Mouse (Mus musculus) spleen, adult 18-20 months (tissue): ENCODE data around the gene Ggn.
"Not testable (repeated sequence)": the region's sequence is repeated elsewhere in the genome, so short reads cannot be mapped to it uniquely, and the experiment has no call there.

Source experiments
- DNase-seq, 2 experiments: peaks; one replicate each; pipeline ENCODE4 v3.0.0; 2022; ENCODE audit warnings: mixed read lengths in 2 of 2

The Ggn gene

GRCm38 (mm10) chr7:29170066-29170754 is at the start of gene Ggn, which contains the start of gene Spred3:
Gene Ggn, plus strand, starts transcription at chr7:29170210.
Gene Spred3, minus strand, starts transcription at chr7:29170411.
- peak in 1 of 2 experiments; percentile 61 for DNase-seq

- no peak for DNase-seq
These were observed 47.2 kb upstream of the Ggn start for GRCm38 (mm10) chr7:29122821-29123220.

- no peak for DNase-seq
These were observed 46.3 kb upstream of the Ggn start for GRCm38 (mm10) chr7:29123531-29124358.

GRCm38 (mm10) chr7:29124970-29125369 is 45.0 kb upstream of the Ggn start, which contains the start of gene Ryr1:
Gene Ryr1, minus strand, starts transcription at chr7:29125179.
- DNase-seq = peak in 1 of 2 experiments; percentile 19

GRCm38 (mm10) chr7:29126173-29126915 is 43.7 kb upstream of the Ggn start:
- DNase-seq = peak; percentile 41 to 78

GRCm38 (mm10) chr7:29128725-29129124 is 41.3 kb upstream of the Ggn start:
- peak in 1 of 2 experiments; percentile 18 for DNase-seq

GRCm38 (mm10) chr7:29134230-29134629 is 35.8 kb upstream of the Ggn start:
- DNase-seq = no peak

GRCm38 (mm10) chr7:29134693-29135386 is 35.2 kb upstream of the Ggn start, which contains the start of gene Rasgrp4:
Gene Rasgrp4, plus strand, starts transcription at chr7:29134851.
- peak; percentile 66 to 68 for DNase-seq

GRCm38 (mm10) chr7:29137429-29137828 is 32.6 kb upstream of the Ggn start:
- no peak for DNase-seq

GRCm38 (mm10) chr7:29139237-29139636 is 30.8 kb upstream of the Ggn start:
- not testable (repeated sequence) for DNase-seq

- DNase-seq = no peak
These were observed 28.6 kb upstream of the Ggn start for GRCm38 (mm10) chr7:29141416-29141815.

- DNase-seq = no peak
These were observed 26.0 kb upstream of the Ggn start for GRCm38 (mm10) chr7:29144006-29144405.

GRCm38 (mm10) chr7:29146625-29147367 is 23.2 kb upstream of the Ggn start:
- DNase-seq = no peak

- DNase-seq = no peak
These were observed 21.2 kb upstream of the Ggn start for GRCm38 (mm10) chr7:29148771-29149170.

- no peak for DNase-seq
These were observed 18.5 kb upstream of the Ggn start for GRCm38 (mm10) chr7:29151486-29151885.

GRCm38 (mm10) chr7:29154018-29154720 is 15.8 kb upstream of the Ggn start:
- no peak for DNase-seq

- DNase-seq = peak; percentile 78 to 93
These were observed 14.7 kb upstream of the Ggn start for GRCm38 (mm10) chr7:29155196-29155837.

- DNase-seq = peak; percentile 65 to 78
These were observed 13.9 kb upstream of the Ggn start, which contains the start of gene Fam98c for GRCm38 (mm10) chr7:29155838-29156782. Gene Fam98c, minus strand, starts transcription at chr7:29156234.

- no peak for DNase-seq
These were observed 11.7 kb upstream of the Ggn start for GRCm38 (mm10) chr7:29158264-29158663.
